Mouse (Mus musculus) midbrain, embryonic 10.5 days (tissue): ENCODE measurements at regions not wholly inside any gene's neighbourhood (a gene's known extent, or its start where the extent isn't known, plus 50 kb on each side); places are given as distances from the start of the nearest gene placed in this dataset.

Source experiments
- DNase-seq: peaks from one replicate; pipeline ENCODE4 v3.0.0-alpha.2; 2017; ENCODE audit warnings: low spot score
- H3K27ac ChIP-seq: fragments of 300-500 bp; sonication (generic); replicated peaks from 2 replicates; pipeline ENCODE4 v1.5.1; 2016; ENCODE audit warnings: mild to moderate bottlenecking
- H3K27me3 ChIP-seq: fragments of 300-500 bp; sonication (generic); 2 replicates; pipeline ENCODE4 v1.6.1; 2016; ENCODE audit warnings: low read depth, mild to moderate bottlenecking; ENCODE audit not compliant: poor library complexity, severe bottlenecking
- H3K36me3 ChIP-seq: fragments of 300-500 bp; sonication (generic); 2 replicates; pipeline ENCODE4 v1.6.1; 2016; ENCODE audit warnings: mild to moderate bottlenecking, moderate library complexity
- H3K4me1 ChIP-seq: fragments of 300-500 bp; sonication (generic); 2 replicates; pipeline ENCODE4 v1.6.1; 2016
- H3K4me3 ChIP-seq: fragments of 300-500 bp; sonication (generic); 2 replicates; pipeline ENCODE4 v1.5.1; 2016; ENCODE audit warnings: mild to moderate bottlenecking, moderate library complexity
- H3K9me3 ChIP-seq: fragments of 300-500 bp; sonication (generic); replicated peaks from 2 replicates; pipeline ENCODE4 v1.6.1; 2016; ENCODE audit warnings: mild to moderate bottlenecking
- WGBS: fragments of 180-500 bp; shearing (Covaris S2); methylation state at CpG from one replicate; pipeline ENCODE4 v1.1.7; 2016; 5-methylcytosine and 5-hydroxymethylcytosine counted together

DNA sequence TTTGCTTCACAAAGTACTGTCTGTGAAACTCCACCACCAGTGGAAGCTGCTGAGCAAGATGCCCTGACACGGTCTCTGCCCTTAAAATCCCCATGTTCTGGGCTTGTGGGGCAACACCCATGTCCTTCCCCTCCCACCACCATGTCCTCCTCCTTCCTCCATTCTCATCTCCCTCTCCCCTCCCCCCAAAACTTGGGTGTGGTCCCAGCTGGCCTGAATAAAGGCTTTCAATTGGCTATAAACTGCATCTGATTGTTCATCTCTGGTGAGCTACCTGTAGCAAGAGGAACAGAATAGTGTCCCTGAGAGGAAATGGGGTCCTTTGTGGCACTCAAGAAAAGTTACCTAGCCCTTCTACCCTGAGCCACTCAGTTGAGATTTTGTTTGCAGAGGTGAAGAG, 91.8 kb downstream of the Slc16a9 start:
- 81% methylated on average over 1 of the region's 1 CpGs for WGBS
- no peaks in the 10 kb centered on the region for H3K27me3 ChIP-seq
- no peak overlapping the region for H3K27ac ChIP-seq
- no peaks in the 10 kb centered on the region for H3K4me1 ChIP-seq
- no peak overlapping the region for H3K4me3 ChIP-seq
- peaks cover 8% of the 10 kb centered on the region for H3K9me3 ChIP-seq
- H3K36me3 ChIP-seq: no peaks in the 10 kb centered on the region
- DNase-seq: no peak

GRCm38 (mm10) chr10:70359421-70359820, 80.9 kb upstream of the Fam13c start:
- no peaks in the 10 kb centered on the region for H3K9me3 ChIP-seq
- no peaks in the 10 kb centered on the region for H3K27me3 ChIP-seq
- H3K36me3 ChIP-seq: no peaks in the 10 kb centered on the region

GRCm38 (mm10) chr10:70359834-70360233, 80.4 kb upstream of the Fam13c start:
- no peak for DNase-seq
- H3K27ac ChIP-seq: no peak overlapping the region
- H3K4me3 ChIP-seq: no peak overlapping the region
- no peaks in the 10 kb centered on the region for H3K27me3 ChIP-seq
- no peaks in the 10 kb centered on the region for H3K4me1 ChIP-seq
- no peaks in the 10 kb centered on the region for H3K36me3 ChIP-seq
- 85% methylated on average over 7 of the region's 7 CpGs for WGBS
- no peaks in the 10 kb centered on the region for H3K9me3 ChIP-seq

More at GRCm38 (mm10) chr10:70359421-70359820, 80.9 kb upstream of the Fam13c start:
- H3K4me3 ChIP-seq: no peak overlapping the region
- no peaks in the 10 kb centered on the region for H3K4me1 ChIP-seq
- no peak overlapping the region for H3K27ac ChIP-seq
- DNase-seq: no peak
- WGBS: 81% methylated on average over 5 of the region's 5 CpGs

GRCm38 (mm10) chr10:70363054-70363453, 77.2 kb upstream of the Fam13c start:
- no peaks in the 10 kb centered on the region for H3K27me3 ChIP-seq

DNA sequence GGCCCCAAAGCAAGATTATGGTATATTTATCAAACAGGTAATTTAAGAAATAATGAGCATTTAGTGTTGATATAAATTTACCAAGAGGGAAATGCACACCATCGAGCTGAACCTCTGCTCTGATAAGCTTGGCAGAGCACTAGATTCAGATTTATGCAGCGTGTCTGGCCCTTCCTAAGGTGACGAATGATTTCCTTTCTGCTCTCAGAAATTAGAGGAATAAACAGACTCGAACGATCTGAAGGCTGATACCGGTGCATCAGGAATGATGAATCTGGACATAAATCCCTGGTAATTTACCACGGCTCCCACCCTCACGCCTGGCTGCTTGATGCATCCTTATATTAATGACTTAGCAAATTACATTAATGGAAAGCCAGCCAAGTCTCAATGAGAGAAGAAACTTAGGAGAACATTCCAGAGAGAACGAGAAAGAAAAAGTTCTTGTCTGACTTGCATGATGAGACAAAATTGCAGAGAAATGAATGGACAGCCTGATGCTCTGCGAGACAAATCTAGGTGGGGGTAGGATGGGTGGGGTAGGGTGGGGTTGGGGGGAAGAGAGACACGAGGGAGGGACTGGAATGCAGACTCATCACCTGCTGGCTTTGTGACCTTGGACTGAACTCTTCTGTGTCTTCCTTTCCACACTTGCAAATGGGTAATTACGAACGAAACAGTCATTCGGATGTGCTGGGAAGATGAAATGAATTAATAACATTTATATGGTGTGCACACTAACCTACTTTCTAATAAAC, 75.9 kb upstream of the Fam13c start:
- DNase-seq: no peak
- H3K27ac ChIP-seq: no peak overlapping the region
- H3K9me3 ChIP-seq: no peaks in the 10 kb centered on the region
- peaks cover 6% of the 10 kb centered on the region for H3K4me1 ChIP-seq
- no peak overlapping the region for H3K4me3 ChIP-seq
- 85% methylated on average over 14 of the region's 14 CpGs for WGBS
- no peaks in the 10 kb centered on the region for H3K27me3 ChIP-seq
- H3K36me3 ChIP-seq: no peaks in the 10 kb centered on the region

More at GRCm38 (mm10) chr10:70363054-70363453, 77.2 kb upstream of the Fam13c start:
- Histone ChIP-seq H3K27ac (no peak overlapping the region), H3K36me3 (no peaks in the 10 kb centered on the region), H3K4me3 (no peak overlapping the region), H3K9me3 (no peaks in the 10 kb centered on the region), H3K4me1 (no peaks in the 10 kb centered on the region; the same call in 1 of the 2 replicates)
- peak; percentile 32 for DNase-seq
- 71% methylated on average over 4 of the region's 4 CpGs for WGBS

GRCm38 (mm10) chr10:70364976-70365345, 75.3 kb upstream of the Fam13c start:
- no peak overlapping the region for H3K27ac ChIP-seq
- H3K4me3 ChIP-seq: no peak overlapping the region
- DNase-seq: no peak
- WGBS: 89% methylated on average over 9 of the region's 9 CpGs
- H3K27me3 ChIP-seq: no peaks in the 10 kb centered on the region
- no peaks in the 10 kb centered on the region for H3K36me3 ChIP-seq
- H3K4me1 ChIP-seq: peaks cover 6% of the 10 kb centered on the region
- H3K9me3 ChIP-seq: no peaks in the 10 kb centered on the region

GRCm38 (mm10) chr10:70365504-70365903, 74.8 kb upstream of the Fam13c start:
- Histone ChIP-seq H3K4me3 (no peak overlapping the region), H3K9me3 (no peaks in the 10 kb centered on the region), H3K36me3 (no peaks in the 10 kb centered on the region), H3K27me3 (no peaks in the 10 kb centered on the region), H3K4me1 (peaks cover 6% of the 10 kb centered on the region), H3K27ac (no peak overlapping the region)
- DNase-seq: no peak
- WGBS: 91% methylated on average over 9 of the region's 9 CpGs

DNA sequence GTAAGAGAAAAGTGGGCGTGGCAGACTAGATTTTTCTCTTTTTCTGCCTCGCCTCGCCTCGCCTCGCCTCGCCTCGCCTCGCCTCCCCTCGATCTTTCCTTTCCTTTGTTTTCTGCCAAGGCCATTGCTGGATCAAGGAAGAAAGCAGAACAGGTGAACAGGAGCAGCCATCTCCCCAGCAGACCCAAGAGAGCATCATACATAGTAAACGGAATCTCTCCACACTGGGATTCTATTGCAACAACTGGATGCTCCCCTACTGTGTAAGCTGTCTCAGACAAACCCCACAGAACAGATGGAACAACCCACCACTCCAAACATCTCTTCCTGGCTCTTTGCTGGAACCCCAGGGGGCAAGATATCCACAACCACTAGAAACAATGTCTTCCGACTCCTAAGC, 72.4 kb upstream of the Fam13c start:
- Histone ChIP-seq H3K27ac (no peak overlapping the region), H3K36me3 (no peaks in the 10 kb centered on the region), H3K27me3 (no peaks in the 10 kb centered on the region), H3K9me3 (no peaks in the 10 kb centered on the region), H3K4me1 (peaks cover 6% of the 10 kb centered on the region), H3K4me3 (no peak overlapping the region)
- DNase-seq: no peak
- 70% methylated on average over 11 of the region's 11 CpGs for WGBS

DNA sequence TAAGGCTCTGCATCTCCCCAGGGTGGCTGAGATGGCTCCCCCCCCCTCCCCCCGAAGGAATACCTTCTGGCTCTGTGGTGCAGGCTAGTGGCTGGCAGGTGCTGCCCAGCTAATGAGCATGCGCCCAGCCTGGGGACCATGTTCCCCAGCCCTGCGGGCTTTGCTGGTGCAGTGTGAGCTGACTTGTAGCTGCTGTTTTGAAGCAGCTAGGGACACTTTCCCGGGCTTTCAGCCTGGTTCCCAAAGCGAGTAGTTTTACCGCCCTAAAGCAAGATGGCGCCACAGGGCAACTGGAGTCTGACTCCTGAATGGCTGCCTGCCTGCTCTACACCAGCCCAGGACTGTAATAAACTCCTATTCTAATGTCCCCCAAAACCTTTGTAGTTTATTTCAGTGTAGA, 71.6 kb upstream of the Fam13c start:
- peak; percentile 59 for DNase-seq
- peaks cover 6% of the 10 kb centered on the region for H3K4me1 ChIP-seq
- no peaks in the 10 kb centered on the region for H3K9me3 ChIP-seq
- H3K27me3 ChIP-seq: no peaks in the 10 kb centered on the region
- H3K4me3 ChIP-seq: no peak overlapping the region
- peak overlapping the region; percentile 69; the same call in 1 of the 2 replicates for H3K27ac ChIP-seq
- no peaks in the 10 kb centered on the region for H3K36me3 ChIP-seq
- WGBS: 24% methylated on average over 7 of the region's 7 CpGs

DNA sequence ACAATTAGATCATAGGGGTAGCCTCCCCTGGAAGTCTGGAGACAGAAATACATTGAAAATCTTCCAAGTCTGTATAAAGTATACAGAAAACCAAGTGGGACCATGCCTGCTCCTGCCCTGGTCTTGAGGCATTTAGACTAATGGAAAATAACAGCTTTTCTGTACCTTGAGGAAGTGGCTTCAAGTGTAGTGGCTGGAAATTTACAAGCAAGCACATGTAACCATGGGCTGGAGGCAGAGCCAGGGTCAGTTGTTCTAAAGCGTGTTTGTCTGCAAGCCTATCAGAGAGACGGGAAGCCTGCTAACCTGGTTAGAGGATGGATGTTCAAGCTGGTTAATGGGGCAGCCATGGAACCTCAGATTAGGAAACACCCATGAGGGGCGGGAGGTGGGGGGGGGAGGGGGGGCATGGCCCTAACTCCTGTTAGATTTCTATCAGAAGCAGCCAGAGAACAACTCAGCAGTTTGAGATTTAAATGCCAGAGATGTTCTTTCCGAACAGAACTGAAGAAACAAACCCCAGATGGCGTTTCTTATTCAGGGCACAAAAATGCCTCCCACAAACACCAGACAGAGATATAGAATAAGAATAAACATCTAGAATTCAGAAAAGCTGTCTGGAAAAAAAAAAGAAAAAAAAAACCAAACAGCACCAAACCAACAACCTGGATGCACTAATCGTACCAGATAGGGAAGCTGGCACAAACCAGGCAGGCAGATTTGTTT, 67.7 kb upstream of the Fam13c start:
- 90% methylated on average over 6 of the region's 6 CpGs for WGBS
- DNase-seq: no peak

GRCm38 (mm10) chr10:70373207-70373606, 67.1 kb upstream of the Fam13c start:
- H3K27ac ChIP-seq: no peak overlapping the region
- 97% methylated on average over 8 of the region's 8 CpGs for WGBS
- DNase-seq: no peak
- H3K36me3 ChIP-seq: no peaks in the 10 kb centered on the region
- no peak overlapping the region for H3K4me3 ChIP-seq
- H3K9me3 ChIP-seq: no peaks in the 10 kb centered on the region
- H3K4me1 ChIP-seq: peaks cover 6% of the 10 kb centered on the region
- H3K27me3 ChIP-seq: no peaks in the 10 kb centered on the region

More for the DNA sequence above, 67.7 kb upstream of the Fam13c start:
- Histone ChIP-seq H3K9me3 (no peaks in the 10 kb centered on the region), H3K27ac (no peak overlapping the region), H3K36me3 (no peaks in the 10 kb centered on the region), H3K4me3 (no peak overlapping the region), H3K4me1 (peaks cover 6% of the 10 kb centered on the region), H3K27me3 (no peaks in the 10 kb centered on the region)

DNA sequence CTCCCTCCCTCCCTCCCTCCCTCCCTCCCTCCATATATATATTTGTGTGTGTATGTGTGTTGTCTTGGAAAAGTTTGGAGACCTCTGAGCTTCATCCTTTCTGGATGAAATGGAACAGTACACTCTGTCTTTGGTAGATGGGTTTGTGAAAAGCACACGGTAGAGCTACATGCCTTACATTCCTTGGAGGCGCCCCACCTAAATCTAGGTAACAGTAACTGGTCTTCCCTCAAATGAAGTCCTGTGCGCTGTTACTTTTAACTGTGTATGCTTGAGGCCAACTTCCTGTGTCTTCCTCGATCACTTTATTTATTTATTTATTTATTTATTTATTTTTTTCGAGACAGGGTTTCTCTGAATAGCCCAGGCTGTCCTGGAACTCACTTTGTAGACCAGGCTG, 66.4 kb upstream of the Fam13c start:
- H3K27me3 ChIP-seq: no peaks in the 10 kb centered on the region
- no peaks in the 10 kb centered on the region for H3K36me3 ChIP-seq
- H3K9me3 ChIP-seq: no peaks in the 10 kb centered on the region
- no peak for DNase-seq
- H3K4me3 ChIP-seq: no peak overlapping the region
- H3K4me1 ChIP-seq: no peaks in the 10 kb centered on the region
- 91% methylated on average over 5 of the region's 5 CpGs for WGBS
- no peak overlapping the region for H3K27ac ChIP-seq

DNA sequence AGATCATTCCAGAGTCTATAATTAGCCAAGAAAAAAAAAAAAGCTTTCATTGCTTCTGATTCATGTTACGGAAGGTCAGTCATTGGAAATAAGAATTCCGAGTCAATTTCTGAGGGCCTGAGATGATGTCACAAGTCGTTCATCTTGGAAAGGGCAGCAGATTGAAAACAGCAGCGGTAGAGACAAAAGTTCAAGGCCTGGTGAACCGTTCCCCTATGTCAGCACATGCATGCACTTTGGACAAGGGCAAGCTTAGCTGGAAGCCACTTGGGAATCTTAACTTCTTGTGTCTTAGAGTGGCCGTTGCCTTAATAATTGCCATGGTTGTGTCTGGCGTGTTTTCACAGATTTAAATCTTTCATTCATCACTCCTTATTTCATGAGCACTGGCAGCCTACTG, 65.6 kb upstream of the Fam13c start:
- H3K27ac ChIP-seq: no peak overlapping the region
- no peaks in the 10 kb centered on the region for H3K27me3 ChIP-seq
- DNase-seq: no peak
- no peaks in the 10 kb centered on the region for H3K36me3 ChIP-seq
- H3K4me1 ChIP-seq: peaks cover 3% of the 10 kb centered on the region
- H3K4me3 ChIP-seq: no peak overlapping the region
- H3K9me3 ChIP-seq: no peaks in the 10 kb centered on the region
- 91% methylated on average over 7 of the region's 7 CpGs for WGBS
